Mouse (Mus musculus): ENCODE data around the gene Hist2h3b. TPM values are rescaled to one million over a fixed set of nuclear protein-coding genes. Genes with fewer than 3 reads are reported as not detected.
A peak's percentile ranks its signal among the peaks of the same experiment; 100 is the strongest.
"Not testable (repeated sequence)": the region's sequence is repeated elsewhere in the genome, so short reads cannot be mapped to it uniquely, and the experiment has no call there.

Hist2h3b gene
- polyA plus RNA-seq, 1 experiment: 11.3 TPM

- Histone ChIP-seq H3K36me3 (ENCODE audit: control insufficient read depth, insufficient read depth) (no peaks in the 10 kb centered on the region), H3ac (ENCODE audit: control insufficient read depth, insufficient read length, low read depth) (peak overlapping the region; percentile 76), H3K79me3 (ENCODE audit: low read depth) (no peaks in the 10 kb centered on the region), H3K4me3 (ENCODE audit: insufficient read depth, poor library complexity, severe bottlenecking) (peak overlapping the region; percentile 39), H3K27me3 (ENCODE audit: control insufficient read depth, insufficient read depth, insufficient read length) (no peaks in the 10 kb centered on the region), H3K79me2 (ENCODE audit: control insufficient read depth, insufficient read depth) (no peaks in the 10 kb centered on the region)
- TF ChIP-seq USF1 (IDR thresholded peaks at IDR 0.05; ENCODE audit: low read depth) (no peak), CTCF (IDR thresholded peaks at IDR 0.05; ENCODE audit: control insufficient read depth, insufficient read depth, insufficient read length) (no peak), MYOG (IDR thresholded peaks at IDR 0.05; ENCODE audit: control insufficient read depth, extremely low read depth, insufficient read length) (no peak), FOSL1 (IDR thresholded peaks at IDR 0.05; ENCODE audit: insufficient read depth, low read length, poor library complexity, severe bottlenecking) (no peak), CEBPB (IDR thresholded peaks at IDR 0.05; ENCODE audit: low read depth) (no peak), MAX (IDR thresholded peaks at IDR 0.05) (no peak), MYOD1 (IDR thresholded peaks at IDR 0.05; ENCODE audit: control insufficient read depth, insufficient read length, low read depth) (no peak)
Measured at GRCm38 (mm10) chr3:96263558-96264403, 4.7 kb upstream of the Hist2h3b start.

GRCm38 (mm10) chr3:96264404-96264949 is 4.0 kb upstream of the Hist2h3b start:
- no peaks in the 10 kb centered on the region for H3K79me2 ChIP-seq (ENCODE audit: control insufficient read depth, insufficient read depth)
- H3ac ChIP-seq (ENCODE audit: control insufficient read depth, insufficient read length, low read depth): no peak overlapping the region
- no peaks in the 10 kb centered on the region for H3K79me3 ChIP-seq (ENCODE audit: low read depth)
- H3K36me3 ChIP-seq (ENCODE audit: control insufficient read depth, insufficient read depth): no peaks in the 10 kb centered on the region
- TF ChIP-seq CEBPB (IDR thresholded peaks at IDR 0.05; ENCODE audit: low read depth): peak; percentile 5
- no peak for TF ChIP-seq CTCF (IDR thresholded peaks at IDR 0.05; ENCODE audit: control insufficient read depth, insufficient read depth, insufficient read length)
- no peak overlapping the region for H3K4me3 ChIP-seq (ENCODE audit: insufficient read depth, poor library complexity, severe bottlenecking)
- no peaks in the 10 kb centered on the region for H3K27me3 ChIP-seq (ENCODE audit: control insufficient read depth, insufficient read depth, insufficient read length)

- TF ChIP-seq CTCF (IDR thresholded peaks at IDR 0.05; ENCODE audit: control insufficient read depth, insufficient read depth, insufficient read length): no peak
- no peak for TF ChIP-seq MAX (IDR thresholded peaks at IDR 0.05)
- TF ChIP-seq CEBPB (IDR thresholded peaks at IDR 0.05; ENCODE audit: low read depth): no peak
- TF ChIP-seq FOSL1 (IDR thresholded peaks at IDR 0.05; ENCODE audit: insufficient read depth, low read length, poor library complexity, severe bottlenecking): no peak
- TF ChIP-seq MYOD1 (IDR thresholded peaks at IDR 0.05; ENCODE audit: control insufficient read depth, insufficient read length, low read depth): no peak
- TF ChIP-seq USF1 (IDR thresholded peaks at IDR 0.05; ENCODE audit: low read depth): no peak
- no peak for TF ChIP-seq MYOG (IDR thresholded peaks at IDR 0.05; ENCODE audit: control insufficient read depth, extremely low read depth, insufficient read length)
Measured at GRCm38 (mm10) chr3:96266132-96266710, 2.2 kb upstream of the Hist2h3b start.

GRCm38 (mm10) chr3:96267541-96267940 is 913 bp upstream of the Hist2h3b start:
- TF ChIP-seq MYOD1 (IDR thresholded peaks at IDR 0.05; ENCODE audit: control insufficient read depth, insufficient read length, low read depth): no peak
- no peak for TF ChIP-seq USF1 (IDR thresholded peaks at IDR 0.05; ENCODE audit: low read depth)
- no peak for TF ChIP-seq MYOG (IDR thresholded peaks at IDR 0.05; ENCODE audit: control insufficient read depth, extremely low read depth, insufficient read length)
- TF ChIP-seq MAX (IDR thresholded peaks at IDR 0.05): no peak
- no peak for TF ChIP-seq CTCF (IDR thresholded peaks at IDR 0.05; ENCODE audit: control insufficient read depth, insufficient read depth, insufficient read length)
- TF ChIP-seq CEBPB (IDR thresholded peaks at IDR 0.05; ENCODE audit: low read depth): no peak
- TF ChIP-seq FOSL1 (IDR thresholded peaks at IDR 0.05; ENCODE audit: insufficient read depth, low read length, poor library complexity, severe bottlenecking): no peak
- Histone ChIP-seq H3ac (ENCODE audit: control insufficient read depth, insufficient read length, low read depth) (no peak overlapping the region), H3K79me2 (ENCODE audit: control insufficient read depth, insufficient read depth) (no peaks in the 10 kb centered on the region), H3K79me3 (ENCODE audit: low read depth) (no peaks in the 10 kb centered on the region), H3K36me3 (ENCODE audit: control insufficient read depth, insufficient read depth) (no peaks in the 10 kb centered on the region), H3K4me3 (ENCODE audit: insufficient read depth, poor library complexity, severe bottlenecking) (no peak overlapping the region), H3K27me3 (ENCODE audit: control insufficient read depth, insufficient read depth, insufficient read length) (no peaks in the 10 kb centered on the region)

More at GRCm38 (mm10) chr3:96266132-96266710, 2.2 kb upstream of the Hist2h3b start:
- Histone ChIP-seq H3ac (ENCODE audit: control insufficient read depth, insufficient read length, low read depth) (no peak overlapping the region), H3K36me3 (ENCODE audit: control insufficient read depth, insufficient read depth) (no peaks in the 10 kb centered on the region), H3K79me2 (ENCODE audit: control insufficient read depth, insufficient read depth) (no peaks in the 10 kb centered on the region), H3K27me3 (ENCODE audit: control insufficient read depth, insufficient read depth, insufficient read length) (no peaks in the 10 kb centered on the region), H3K79me3 (ENCODE audit: low read depth) (no peaks in the 10 kb centered on the region), H3K4me3 (ENCODE audit: insufficient read depth, poor library complexity, severe bottlenecking) (no peak overlapping the region)

- H3K27me3 ChIP-seq (ENCODE audit: control insufficient read depth, insufficient read depth, insufficient read length); H3K36me3 ChIP-seq (ENCODE audit: control insufficient read depth, insufficient read depth); H3K79me3 ChIP-seq (ENCODE audit: low read depth); H3K79me2 ChIP-seq (ENCODE audit: control insufficient read depth, insufficient read depth): not testable (repeated sequence)
- H3ac ChIP-seq (ENCODE audit: control insufficient read depth, insufficient read length, low read depth): peak overlapping the region; percentile 82
- peak overlapping the region; percentile 33 for H3K4me3 ChIP-seq (ENCODE audit: insufficient read depth, poor library complexity, severe bottlenecking)
Measured at GRCm38 (mm10) chr3:96268776-96269378, 423 bp downstream of the Hist2h3b start.
